Mouse (Mus musculus) ES-E14 (cell line): ENCODE data around the gene Reln.

Experiments
- HCFC1 ChIP-seq: IDR thresholded peaks from 2 replicates; pipeline ENCODE4 v1.6.1; 2012; ENCODE audit warnings: low read length, inconsistent platforms, borderline replicate concordance; ENCODE audit not compliant: insufficient read depth
- ZNF384 ChIP-seq: IDR thresholded peaks from 2 replicates; pipeline ENCODE4 v1.6.1; 2012; ENCODE audit warnings: low read depth, low read length, inconsistent platforms

DNA sequence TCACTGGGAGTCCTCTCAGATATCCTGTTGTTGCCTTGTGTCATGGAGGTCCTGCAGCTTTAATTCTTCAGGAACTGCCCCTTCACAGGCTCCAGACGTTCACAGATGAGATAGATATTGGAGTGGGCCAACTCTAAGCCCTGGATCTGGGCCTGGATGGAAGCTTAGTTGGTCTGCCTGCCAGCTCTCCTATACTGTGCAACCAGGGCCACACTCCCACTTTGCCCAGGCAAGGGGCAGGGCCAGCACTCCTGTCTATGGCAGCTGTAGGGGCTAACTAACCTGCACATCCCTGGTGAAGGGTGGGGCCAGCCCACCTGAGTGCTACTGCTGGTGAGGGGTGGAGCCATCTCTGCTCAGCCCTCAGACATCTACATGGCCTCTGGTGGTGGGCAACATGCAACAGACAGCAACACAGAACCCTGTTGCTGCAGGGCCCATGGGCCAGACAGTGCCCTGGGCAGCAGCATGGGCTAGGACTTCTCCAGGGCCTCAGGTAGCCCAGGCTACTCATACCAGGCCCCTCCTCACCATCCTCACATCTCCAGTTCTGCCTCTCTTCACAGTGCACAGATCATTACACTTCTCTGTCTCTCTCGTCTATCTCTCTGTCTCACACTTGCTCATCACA, 63.9 kb downstream of the Reln start:
- TF ChIP-seq HCFC1, result no peak
- no peak for TF ChIP-seq ZNF384
